8 mouse cellular contexts compared by ENCODE assay signal in genomic region chr1:37639101-37639500, GRCm38 (mm10).
DNase-seq lines count a peak whose midpoint lies in the region; ATAC-seq and TF ChIP-seq lines count a peak whose summit lies in the region.

No protein-coding gene starts in this region.

- H3K27ac ChIP-seq in embryonic facial prominence, embryonic 13.5 days = no peak overlapping the region
- H3K27ac ChIP-seq in limb, embryonic 14.5 days (replicated peaks; ENCODE audit: low read depth, low read length) = no peak overlapping the region

- peak overlapping the region; percentile 42 for H3K4me2 ChIP-seq in embryonic facial prominence, embryonic 13.5 days
- H3K4me2 ChIP-seq in limb, embryonic 14.5 days (replicated peaks; ENCODE audit: low read depth, low read length, severe bottlenecking) = peak overlapping the region; percentile 24; the same call in 1 of the 2 replicates

- 0 out of 2 replicates have a peak, but pooled peaks cover 4% of the 10 kb centered on the region for H3K4me1 ChIP-seq in embryonic facial prominence, embryonic 13.5 days
- H3K4me1 ChIP-seq in limb, embryonic 14.5 days (ENCODE audit: control insufficient read depth, insufficient read depth, low read length) = peaks cover 5% of the 10 kb centered on the region; the same call in 1 of the 2 replicates

- DNase-seq in 416B (ENCODE audit: low read depth) = peak; percentile 61
- peak; percentile 83 for DNase-seq in adrenal gland, postnatal 36 days
- peak; percentile 77 for DNase-seq in heart, adult 8-10 months (ENCODE audit: low spot score)
- DNase-seq in kidney, adult 9 months = peak; percentile 78
- DNase-seq in limb, embryonic 14.5 days (ENCODE audit: low spot score) = peak; percentile 78
- peak; percentile 39 to 59 for DNase-seq in monocyte, adult 2 months (ENCODE audit: low read depth in 1 of 2, low spot score in 2 of 2)
- peak; percentile 33 to 35 for DNase-seq in spleen, postnatal 36 days (ENCODE audit: low spot score in 2 of 2)

- ATAC-seq in embryonic facial prominence, embryonic 13.5 days (ENCODE audit: insufficient number of reproducible peaks, insufficient read depth, low FRiP score, low TSS enrichment, low read depth) = peak; percentile 56; the same call in 1 of the 2 replicates
- no peak; the same call in 1 of the 2 replicates for ATAC-seq in limb, embryonic 14.5 days (ENCODE audit: low FRiP score, low read depth)

- WGBS in embryonic facial prominence, embryonic 13.5 days = 22% methylated on average over 10 of the region's 10 CpGs
- 12% methylated on average over 10 of the region's 10 CpGs for WGBS in limb, embryonic 14.5 days

- no peak for TF ChIP-seq POLR2A in limb, embryonic 14.5 days (IDR thresholded peaks at IDR 0.05; ENCODE audit: borderline replicate concordance, extremely low read depth, insufficient read depth, insufficient read length)

- H3K27me3 ChIP-seq in embryonic facial prominence, embryonic 13.5 days = no peaks in the 10 kb centered on the region
- H3K27me3 ChIP-seq in limb, embryonic 14.5 days (ENCODE audit: control insufficient read depth, insufficient read depth, low read length) = no peaks in the 10 kb centered on the region

- no peak overlapping the region for H3K4me3 ChIP-seq in embryonic facial prominence, embryonic 13.5 days
- H3K4me3 ChIP-seq in limb, embryonic 14.5 days (replicated peaks; ENCODE audit: low read length) = no peak overlapping the region

- H3K9me3 ChIP-seq in embryonic facial prominence, embryonic 13.5 days = no peaks in the 10 kb centered on the region
- no peaks in the 10 kb centered on the region for H3K9me3 ChIP-seq in limb, embryonic 14.5 days (ENCODE audit: control insufficient read depth, low read length)

- H3K36me3 ChIP-seq in embryonic facial prominence, embryonic 13.5 days = no peaks in the 10 kb centered on the region
- H3K36me3 ChIP-seq in limb, embryonic 14.5 days (ENCODE audit: control insufficient read depth, insufficient read depth, low read length) = no peaks in the 10 kb centered on the region

- H3K9ac ChIP-seq in embryonic facial prominence, embryonic 13.5 days = no peak overlapping the region
- H3K9ac ChIP-seq in limb, embryonic 14.5 days (ENCODE audit: low read depth, low read length, severe bottlenecking) = no peak overlapping the region
